Mouse (Mus musculus): ENCODE data around the gene Mov10l1. TPM values are rescaled to one million over a fixed set of nuclear protein-coding genes. Genes with fewer than 3 reads are reported as not detected.
A peak's percentile ranks its signal among the peaks of the same experiment; 100 is the strongest.

Mov10l1 gene
- 0.11 and 0.15 TPM in 2 replicates for polyA plus RNA-seq (2012; rRNA removed)

GRCm38 (mm10) chr15:88982534-88983079 is at the start of gene Mov10l1:
Mov10l1 (plus strand) TSS chr15:88982909.
- no peak for DNase-seq (ENCODE audit: low read depth)

- no peak for DNase-seq (ENCODE audit: low read depth)
Observed at GRCm38 (mm10) chr15:88934141-88934540, 48.6 kb upstream of the Mov10l1 start.

- no peak for DNase-seq (ENCODE audit: low read depth)
Observed at GRCm38 (mm10) chr15:88936619-88937290, 46.0 kb upstream of the Mov10l1 start.

GRCm38 (mm10) chr15:88937291-88937650 is 45.4 kb upstream of the Mov10l1 start:
- DNase-seq (ENCODE audit: low read depth): no peak

- DNase-seq (ENCODE audit: low read depth): no peak
Observed at GRCm38 (mm10) chr15:88942783-88943182, 39.9 kb upstream of the Mov10l1 start.

GRCm38 (mm10) chr15:88943896-88944551 is 38.7 kb upstream of the Mov10l1 start:
- DNase-seq (ENCODE audit: low read depth): no peak

DNA sequence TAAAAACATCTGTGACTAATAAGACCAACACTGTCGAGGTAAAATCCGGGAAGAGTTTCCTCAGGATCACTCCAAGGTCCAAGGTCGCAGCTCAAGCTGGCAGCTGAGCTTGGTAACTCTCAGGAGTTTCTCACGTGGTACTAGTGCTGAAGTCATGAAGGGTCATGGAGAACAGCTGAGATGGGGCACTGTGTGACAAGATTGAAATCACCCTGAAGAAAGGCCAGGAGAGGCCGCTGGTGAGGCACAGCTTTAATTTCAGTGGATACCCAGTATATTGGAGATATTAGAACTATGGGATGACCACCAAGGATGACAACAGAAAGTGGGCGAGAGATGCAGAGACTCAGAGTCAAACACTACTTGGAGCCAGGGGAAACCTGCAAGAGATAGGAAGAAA is 35.9 kb upstream of the Mov10l1 start:
- DNase-seq (ENCODE audit: low read depth): no peak

DNA sequence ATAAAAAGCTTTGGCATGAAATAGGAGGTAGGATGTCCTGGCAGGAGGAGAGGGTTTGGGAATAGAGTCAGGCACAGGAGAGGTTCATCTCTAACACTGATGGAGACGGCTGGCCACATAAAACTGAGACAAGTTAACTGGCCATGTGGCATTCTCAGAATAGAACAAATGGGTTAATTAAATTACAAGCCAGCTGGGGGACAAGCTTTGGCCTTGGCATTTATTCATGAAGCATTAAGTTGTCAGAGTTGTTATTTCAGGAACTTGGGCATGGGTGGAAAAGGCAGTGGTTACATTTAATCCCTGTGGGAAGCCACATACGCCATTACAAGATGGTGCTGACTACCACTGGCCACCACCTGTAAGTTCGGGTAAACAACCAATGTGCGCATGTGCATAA is 31.5 kb upstream of the Mov10l1 start:
- DNase-seq (ENCODE audit: low read depth): no peak

DNA sequence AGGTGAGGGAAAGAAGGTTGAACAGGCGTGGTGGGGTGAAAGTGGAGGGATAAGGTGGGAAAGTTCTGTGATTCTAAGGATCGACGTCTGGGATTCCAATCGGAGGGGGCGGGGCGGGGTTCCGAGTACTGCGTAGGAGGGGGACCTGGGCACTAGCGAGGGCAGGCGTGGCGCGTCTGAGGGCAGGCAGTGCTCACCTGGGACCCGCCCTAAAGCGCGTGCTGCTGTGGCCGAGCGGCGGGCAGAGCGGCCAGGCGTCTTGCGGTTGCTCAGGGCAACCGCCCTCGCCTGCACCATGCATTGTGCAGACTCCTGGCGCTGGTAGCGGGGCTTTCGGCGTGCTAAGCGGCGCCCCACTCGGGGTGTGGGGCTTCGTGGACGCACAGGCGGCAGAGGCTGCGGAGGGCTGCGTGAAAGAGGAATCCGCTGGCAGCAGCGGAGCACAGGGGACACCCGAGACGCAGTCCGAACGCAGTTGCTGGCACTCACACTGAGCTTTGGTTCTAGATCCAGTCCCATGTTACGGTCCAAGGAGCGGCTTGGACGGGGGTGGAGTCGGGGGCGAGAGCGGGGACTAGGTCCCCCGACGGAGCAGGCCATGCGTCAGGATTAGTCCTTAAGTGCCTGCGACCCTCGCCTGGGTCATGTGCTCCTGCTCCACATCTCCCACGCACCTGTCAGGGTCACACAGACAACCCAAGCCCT is 28.2 kb upstream of the Mov10l1 start, which contains the start of gene Ttll8:
Gene Ttll8, minus strand, starts transcription at position 51 of the 705 bp plus-strand sequence.
- DNase-seq (ENCODE audit: low read depth): no peak

DNA sequence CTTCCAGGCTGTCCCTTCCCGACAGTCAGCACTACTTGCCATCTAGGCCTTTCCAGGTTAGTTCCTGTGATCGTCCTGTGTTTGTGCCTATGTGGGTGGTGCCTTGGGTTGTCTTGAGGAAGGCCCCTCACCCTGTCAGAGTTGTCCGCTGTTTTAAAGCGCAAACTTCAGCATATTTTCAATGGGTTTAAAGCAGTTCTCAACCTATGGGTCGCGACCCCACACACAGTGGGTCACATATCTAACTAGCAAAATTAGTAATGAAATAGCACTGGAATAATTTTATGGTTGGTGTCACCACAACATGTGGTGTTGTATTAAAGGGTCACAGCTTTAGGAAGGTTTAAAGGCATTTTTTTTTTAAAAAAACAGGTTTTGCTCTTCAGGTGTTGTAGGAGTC is 27.4 kb upstream of the Mov10l1 start:
- DNase-seq (ENCODE audit: low read depth): no peak

DNA sequence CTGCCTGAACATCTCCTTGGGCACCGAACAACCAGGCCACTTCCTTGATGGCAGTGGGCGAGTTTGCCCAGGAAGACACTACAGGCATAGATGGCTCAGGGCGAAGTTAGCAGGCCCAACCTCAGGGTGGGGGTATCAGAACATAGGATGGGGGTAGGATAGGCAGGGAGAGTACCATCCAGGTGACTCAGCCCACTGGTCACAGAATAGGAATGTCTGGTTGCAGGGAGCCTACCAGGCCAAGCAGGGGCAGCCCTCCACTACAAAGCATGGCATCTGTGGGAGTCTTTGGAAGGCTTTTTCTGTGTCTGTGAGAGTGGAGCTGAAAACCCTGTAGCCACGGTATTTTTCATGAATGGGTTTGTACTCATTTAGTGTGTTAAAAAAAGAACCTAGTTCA is 25.2 kb upstream of the Mov10l1 start:
- DNase-seq (ENCODE audit: low read depth): no peak

- peak; percentile 72 for DNase-seq (ENCODE audit: low read depth)
Observed at GRCm38 (mm10) chr15:88964070-88964578, 18.6 kb upstream of the Mov10l1 start.

- peak; percentile 62 for DNase-seq (ENCODE audit: low read depth)
Observed at GRCm38 (mm10) chr15:88972300-88972699, 10.4 kb upstream of the Mov10l1 start.

DNA sequence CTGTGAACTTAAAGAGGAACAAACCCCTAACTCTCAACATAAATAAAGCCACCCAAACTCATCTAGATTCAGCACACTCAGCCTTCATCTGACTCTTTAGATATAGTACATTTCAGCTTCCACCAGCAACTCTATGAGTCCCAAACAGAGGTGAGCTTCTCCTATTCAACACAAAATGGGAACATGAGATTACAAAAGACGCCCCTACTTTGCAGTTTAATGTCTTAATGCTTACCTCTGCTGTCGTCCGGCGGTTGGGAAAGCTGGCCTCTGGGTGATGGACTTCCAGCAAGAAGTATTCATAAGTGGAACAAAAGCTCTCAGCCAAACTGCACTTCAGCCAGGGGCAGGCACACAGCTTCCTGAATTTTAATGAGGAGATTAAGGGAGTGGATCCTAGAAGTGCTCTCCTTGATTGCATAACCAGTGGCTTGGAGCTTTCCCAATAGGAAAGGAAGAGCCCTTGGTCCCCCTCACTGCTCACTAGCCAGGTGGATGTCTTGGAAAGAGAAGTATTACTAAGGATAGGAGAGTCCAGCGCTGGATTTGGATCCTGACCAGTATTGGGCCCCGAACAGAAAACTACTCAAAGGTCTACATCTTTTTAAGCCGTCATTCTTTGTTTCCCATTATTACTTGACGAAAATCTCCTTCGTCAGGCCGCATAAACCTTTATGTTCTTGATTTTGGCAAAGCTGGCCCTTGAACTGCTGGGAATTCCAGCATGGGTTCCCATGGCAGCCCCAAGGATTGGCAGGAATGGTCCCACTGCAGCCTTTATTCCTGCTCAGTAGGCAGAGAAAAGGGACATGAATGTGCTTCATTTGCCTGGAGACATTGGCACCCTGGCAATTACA is 4.2 kb upstream of the Mov10l1 start, which contains the start of gene Mlc1:
Gene Mlc1, minus strand, starts transcription at position 727 of the 857 bp plus-strand sequence.
- DNase-seq (ENCODE audit: low read depth): peak; percentile 81

DNA sequence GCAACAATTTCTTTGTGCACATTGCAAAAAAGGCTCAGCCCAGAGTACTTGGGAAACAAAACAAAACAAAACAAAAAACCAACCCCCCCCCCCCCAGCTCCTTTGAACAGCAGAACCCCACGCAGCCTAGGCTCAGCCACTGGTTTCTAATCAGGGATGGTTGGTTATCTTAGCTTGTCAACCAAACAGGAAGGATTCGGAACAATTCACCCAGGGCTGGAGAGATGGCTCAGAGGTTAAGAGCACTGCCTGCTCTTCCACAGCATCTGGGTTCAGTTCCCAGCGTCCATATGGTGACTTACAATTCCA is 3.6 kb upstream of the Mov10l1 start:
- no peak for DNase-seq (ENCODE audit: low read depth)

DNA sequence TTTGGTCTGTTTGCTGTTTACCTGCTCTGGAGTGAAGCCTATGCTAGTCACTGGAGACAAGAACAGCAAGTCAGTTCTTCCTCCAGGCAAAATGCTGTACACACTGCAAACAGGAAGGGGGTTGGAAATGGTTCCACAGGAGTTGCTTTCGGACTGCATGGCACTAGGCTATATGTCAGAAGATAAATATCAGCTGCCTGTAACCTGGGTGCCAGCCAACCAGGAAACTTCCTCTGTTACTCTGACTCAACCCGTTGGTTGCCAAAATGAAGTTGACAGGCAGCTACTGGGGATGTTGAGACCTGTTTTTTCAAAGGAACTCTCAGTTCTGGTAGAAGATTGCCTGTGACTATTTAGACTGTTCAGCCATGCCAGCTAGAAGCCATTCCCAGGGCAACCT is 6.5 kb downstream of the Mov10l1 start:
- DNase-seq (ENCODE audit: low read depth): peak; percentile 66

DNA sequence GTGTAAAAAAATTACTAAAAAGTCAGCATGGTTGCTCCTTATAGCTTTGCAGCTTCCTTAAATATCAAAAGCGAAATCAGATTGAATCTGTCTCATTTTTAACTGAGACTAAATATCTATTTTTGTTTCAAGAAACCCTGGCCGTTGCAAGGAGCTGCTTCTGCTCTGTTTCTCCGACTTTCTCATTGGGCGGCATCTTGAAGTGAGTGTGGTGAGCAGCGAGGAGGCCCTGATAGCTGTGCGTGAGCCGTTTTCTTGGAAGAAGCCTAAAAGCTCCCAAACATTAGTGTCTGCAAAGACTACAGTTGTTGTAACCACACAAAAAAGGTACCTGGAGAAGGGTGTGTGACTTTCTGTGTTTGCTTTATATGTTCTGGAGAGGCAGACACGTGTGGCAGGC is 15.9 kb downstream of the Mov10l1 start:
- DNase-seq (ENCODE audit: low read depth): no peak

DNA sequence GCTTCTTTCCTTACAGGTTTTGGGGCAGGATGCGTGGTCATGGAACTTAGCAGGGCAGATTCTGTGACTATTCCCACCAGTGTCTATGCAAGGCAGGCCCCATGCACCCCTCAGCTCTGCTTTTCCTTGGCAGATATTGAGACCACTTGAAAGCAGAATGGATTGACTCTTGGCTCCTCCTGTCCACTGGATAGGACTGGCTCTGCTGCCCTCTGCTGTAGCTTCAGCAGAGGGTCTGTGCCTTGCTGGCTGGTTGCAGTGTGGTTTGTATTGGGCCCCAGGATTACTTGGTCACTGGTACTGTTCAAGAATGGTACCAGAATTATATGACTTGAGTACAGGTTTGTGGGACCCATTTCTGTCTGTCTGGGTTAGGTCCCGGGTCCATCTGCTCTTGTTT is 16.4 kb downstream of the Mov10l1 start:
- no peak for DNase-seq (ENCODE audit: low read depth)

- DNase-seq (ENCODE audit: low read depth): no peak
Observed at GRCm38 (mm10) chr15:89000367-89000766, 17.7 kb downstream of the Mov10l1 start.

DNA sequence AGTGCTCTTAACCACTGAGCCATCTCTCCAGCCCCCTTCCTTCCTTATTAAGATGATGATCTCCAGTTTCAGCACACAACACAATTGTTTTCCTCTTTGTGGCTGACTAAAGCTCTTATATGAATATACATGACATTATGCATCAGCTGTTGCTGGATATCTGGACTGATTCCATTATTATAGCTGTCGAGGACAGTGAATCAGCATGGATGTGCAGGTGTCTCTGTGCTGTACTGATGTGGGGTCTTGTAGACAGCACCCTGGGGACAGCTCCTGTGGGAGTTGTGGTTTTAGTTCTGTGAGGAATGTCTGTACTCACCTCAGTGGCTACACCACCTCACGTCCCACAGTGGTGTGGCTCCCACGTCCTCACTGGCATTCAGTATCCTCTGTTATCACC is 18.5 kb downstream of the Mov10l1 start:
- no peak for DNase-seq (ENCODE audit: low read depth)

DNA sequence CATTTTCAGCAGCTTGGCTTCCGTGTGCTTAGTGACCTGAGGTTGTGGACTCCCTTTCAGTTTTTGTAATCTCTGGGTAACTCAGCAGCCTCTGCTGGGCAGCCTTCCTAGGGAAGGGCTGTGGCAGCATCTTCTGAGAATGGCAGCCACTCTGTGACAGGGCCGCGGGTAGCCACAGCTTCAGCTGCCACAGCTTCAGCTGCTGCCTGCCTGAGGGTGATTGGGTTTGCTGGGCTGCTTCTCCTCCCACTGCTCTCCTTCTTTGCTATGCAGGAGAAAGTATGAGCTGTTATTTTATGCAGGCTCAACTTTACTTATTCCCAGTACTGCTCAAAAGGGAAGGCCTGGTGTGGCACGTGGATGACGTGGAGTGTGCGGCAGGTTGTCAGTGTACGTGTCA is 24.3 kb downstream of the Mov10l1 start:
- no peak for DNase-seq (ENCODE audit: low read depth)

GRCm38 (mm10) chr15:89007781-89008180 is 25.1 kb downstream of the Mov10l1 start:
- DNase-seq (ENCODE audit: low read depth): no peak

Measured in gonadal fat pad, adult 2 months (tissue).